Mouse (Mus musculus): Measurements from ENCODE around the gene 3110001I22Rik.

GRCm38 (mm10) chr16:13714910-13715309 is 43.2 kb downstream of the 3110001I22Rik start:
- TF ChIP-seq GATA1 (IDR thresholded peaks at IDR 0.05; ENCODE audit: borderline replicate concordance, low read length) (no peak), FLI1 (IDR thresholded peaks at IDR 0.05; ENCODE audit: low read length) (no peak)
